Mouse (Mus musculus): ENCODE data around the gene Hoxa11.

- no peak for TF ChIP-seq GATA1 (IDR thresholded peaks at IDR 0.05; ENCODE audit: low read length)
- TF ChIP-seq TAL1 (IDR thresholded peaks at IDR 0.05; ENCODE audit: low read length), result no peak
Observed at GRCm38 (mm10) chr6:52215070-52215469, 30.5 kb downstream of the Hoxa11 start.
